Mouse (Mus musculus): ENCODE measurements at regions not wholly inside any gene's neighbourhood (a gene's known extent, or its start where the extent isn't known, plus 50 kb on each side); places are given as distances from the start of the nearest gene placed in this dataset.

- no peak for DNase-seq
These were observed 76.5 kb downstream of the Gja1 start for GRCm38 (mm10) chr10:56453578-56454069.

GRCm38 (mm10) chr10:56455867-56456468 is 78.8 kb downstream of the Gja1 start:
- no peak for DNase-seq

- peak; percentile 12 to 29 for DNase-seq
These were observed 91.4 kb downstream of the Gja1 start for GRCm38 (mm10) chr10:56468537-56468936.

GRCm38 (mm10) chr10:56468993-56469712 is 92.0 kb downstream of the Gja1 start:
- peak; percentile 32 to 41 for DNase-seq

GRCm38 (mm10) chr10:56469895-56470294 is 92.8 kb downstream of the Gja1 start:
- DNase-seq, result no peak

- DNase-seq, result peak in 1 of 2 experiments; percentile 4
These were observed 97.8 kb downstream of the Gja1 start for GRCm38 (mm10) chr10:56474951-56475350.

GRCm38 (mm10) chr10:56482156-56482716 is 105.1 kb downstream of the Gja1 start:
- DNase-seq, result no peak

- DNase-seq, result no peak
These were observed 107.8 kb downstream of the Gja1 start for GRCm38 (mm10) chr10:56484931-56485330.

GRCm38 (mm10) chr10:56485746-56486145 is 108.6 kb downstream of the Gja1 start:
- DNase-seq, result no peak

- DNase-seq, result no peak
These were observed 109.5 kb downstream of the Gja1 start for GRCm38 (mm10) chr10:56486584-56486983.

- DNase-seq, result no peak
These were observed 116.3 kb downstream of the Gja1 start for GRCm38 (mm10) chr10:56493461-56493860.

GRCm38 (mm10) chr10:56495352-56495751 is 118.2 kb downstream of the Gja1 start:
- DNase-seq, result no peak

GRCm38 (mm10) chr10:56519041-56519440 is 141.9 kb downstream of the Gja1 start:
- DNase-seq, result no peak

- DNase-seq, result no peak
These were observed 148.7 kb downstream of the Gja1 start for GRCm38 (mm10) chr10:56525791-56526190.

- no peak for DNase-seq
These were observed 160.0 kb downstream of the Gja1 start for GRCm38 (mm10) chr10:56537091-56537490.

- peak; percentile 2 to 3 for DNase-seq
These were observed 162.8 kb downstream of the Gja1 start for GRCm38 (mm10) chr10:56539827-56540511.

GRCm38 (mm10) chr10:56542106-56542505 is 165.0 kb downstream of the Gja1 start:
- no peak for DNase-seq

- DNase-seq, result no peak
These were observed 168.9 kb downstream of the Gja1 start for GRCm38 (mm10) chr10:56545989-56546388.

GRCm38 (mm10) chr10:56546824-56547223 is 169.7 kb downstream of the Gja1 start:
- no peak for DNase-seq

GRCm38 (mm10) chr10:56547825-56548224 is 170.7 kb downstream of the Gja1 start:
- no peak for DNase-seq

GRCm38 (mm10) chr10:56566836-56567442 is 189.8 kb downstream of the Gja1 start:
- DNase-seq, result no peak

GRCm38 (mm10) chr10:56582065-56582464 is 204.9 kb downstream of the Gja1 start:
- no peak for DNase-seq

GRCm38 (mm10) chr10:56587205-56587604 is 210.1 kb downstream of the Gja1 start:
- no peak for DNase-seq

All from kidney, postnatal 36 days (tissue).